Mouse (Mus musculus): Measurements from ENCODE around the gene Trim47.

GRCm38 (mm10) chr11:116061641-116062415, 65.2 kb downstream of the Trim47 start:
- TF ChIP-seq CTCF (IDR thresholded peaks at IDR 0.05; ENCODE audit: borderline replicate concordance, extremely low read depth, insufficient read depth, insufficient read length) (no peak), POLR2A (IDR thresholded peaks at IDR 0.05; ENCODE audit: borderline replicate concordance, extremely low read depth, insufficient read depth, insufficient read length, poor library complexity, severe bottlenecking) (no peak)
